Mouse (Mus musculus): ENCODE results near the gene Smc6. TPM values are rescaled to one million over a fixed set of nuclear protein-coding genes. Genes with fewer than 3 reads are reported as not detected.

Gene Smc6
- polyA plus RNA-seq, 1 experiment from 2014 or later = 111 TPM

DNA sequence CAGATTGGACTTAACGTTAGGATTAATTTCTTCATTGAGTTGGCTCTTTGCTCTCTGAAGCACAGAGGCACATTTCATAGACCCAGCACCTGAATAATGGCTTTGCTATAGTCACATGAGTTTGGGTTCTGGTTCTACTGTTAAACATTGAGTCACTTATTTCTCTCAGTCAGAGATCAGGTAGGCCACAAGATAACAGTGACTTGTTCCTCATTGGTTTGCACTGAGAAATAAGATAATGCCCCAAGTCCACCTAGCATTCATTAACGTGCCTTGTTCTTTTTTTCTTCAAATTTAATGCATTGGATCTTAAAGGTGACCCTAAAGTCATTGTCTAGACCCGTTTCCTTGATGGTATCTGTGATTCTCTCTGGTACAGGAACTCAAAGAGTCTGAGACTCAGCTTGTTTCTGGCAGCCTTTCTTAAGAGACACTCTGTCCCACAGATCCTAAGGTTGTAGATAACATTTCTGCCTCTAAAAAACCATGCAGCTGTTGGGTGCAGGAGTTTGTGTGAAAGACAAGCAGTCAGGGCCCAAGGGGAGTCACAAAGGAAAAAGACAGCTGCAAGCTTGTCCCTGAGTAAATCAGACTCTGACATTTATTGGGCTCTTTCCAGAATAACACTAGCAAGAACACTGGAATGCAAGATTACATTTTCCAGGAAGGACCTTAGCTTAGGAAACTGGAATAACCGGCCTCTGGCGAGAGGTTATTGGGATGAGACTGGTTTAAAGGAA is 39.0 kb upstream of the Smc6 start:
- Histone ChIP-seq H3K27ac (ENCODE audit: low read depth, low read length) (no peak overlapping the region), H3K4me3 (ENCODE audit: low read depth, low read length) (no peak overlapping the region), H3K4me2 (no peak overlapping the region), H3K4me1 (ENCODE audit: control insufficient read depth, insufficient read depth, low read length) (peaks cover 9% of the 10 kb centered on the region), H3K27me3 (ENCODE audit: control insufficient read depth, insufficient read depth, low read length) (no peaks in the 10 kb centered on the region), H3K36me3 (ENCODE audit: control insufficient read depth, insufficient read depth, low read length) (no peaks in the 10 kb centered on the region), H3K9ac (ENCODE audit: low read depth, low read length) (no peak overlapping the region), H3K9me3 (replicated peaks; ENCODE audit: control insufficient read depth, low read length) (no peaks in the 10 kb centered on the region)
- ATAC-seq (replicated peaks; ENCODE audit: insufficient number of reproducible peaks, low FRiP score, low TSS enrichment) = no peak
- WGBS (ENCODE audit: insufficient replicate concordance) = 65% methylated on average over 5 of the region's 5 CpGs

DNA sequence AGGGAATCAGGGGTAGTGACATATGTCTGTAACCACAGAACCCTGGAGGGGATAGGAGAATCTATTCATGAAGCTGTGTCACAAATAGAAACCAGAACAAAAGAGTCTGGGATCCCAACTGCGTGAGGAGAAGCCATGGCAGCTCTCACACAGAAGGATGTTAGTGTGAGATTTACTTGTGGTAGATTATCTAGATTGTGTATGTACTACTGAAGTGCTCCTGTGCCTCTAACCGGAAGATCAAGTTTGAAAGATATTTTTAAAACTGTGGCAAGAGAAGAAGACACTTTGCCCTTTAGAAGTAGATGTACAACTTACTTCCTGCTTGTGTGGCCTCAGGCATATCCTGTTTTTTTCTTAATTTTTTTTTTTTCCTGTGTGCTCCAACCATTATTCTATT is 35.4 kb upstream of the Smc6 start:
- H3K4me1 ChIP-seq (ENCODE audit: control insufficient read depth, insufficient read depth, low read length) = peaks cover 3% of the 10 kb centered on the region; the same call in 1 of the 2 replicates
- no peaks in the 10 kb centered on the region for H3K27me3 ChIP-seq (ENCODE audit: control insufficient read depth, insufficient read depth, low read length)
- WGBS (ENCODE audit: insufficient replicate concordance) = 64% methylated on average over 2 of the region's 2 CpGs
- no peak for ATAC-seq (replicated peaks; ENCODE audit: insufficient number of reproducible peaks, low FRiP score, low TSS enrichment)
- no peak overlapping the region for H3K4me2 ChIP-seq
- no peaks in the 10 kb centered on the region for H3K36me3 ChIP-seq (ENCODE audit: control insufficient read depth, insufficient read depth, low read length)
- H3K27ac ChIP-seq (ENCODE audit: low read depth, low read length) = no peak overlapping the region
- no peak overlapping the region for H3K9ac ChIP-seq (ENCODE audit: low read depth, low read length)
- H3K4me3 ChIP-seq (ENCODE audit: low read depth, low read length) = no peak overlapping the region
- H3K9me3 ChIP-seq (replicated peaks; ENCODE audit: control insufficient read depth, low read length) = no peaks in the 10 kb centered on the region

DNA sequence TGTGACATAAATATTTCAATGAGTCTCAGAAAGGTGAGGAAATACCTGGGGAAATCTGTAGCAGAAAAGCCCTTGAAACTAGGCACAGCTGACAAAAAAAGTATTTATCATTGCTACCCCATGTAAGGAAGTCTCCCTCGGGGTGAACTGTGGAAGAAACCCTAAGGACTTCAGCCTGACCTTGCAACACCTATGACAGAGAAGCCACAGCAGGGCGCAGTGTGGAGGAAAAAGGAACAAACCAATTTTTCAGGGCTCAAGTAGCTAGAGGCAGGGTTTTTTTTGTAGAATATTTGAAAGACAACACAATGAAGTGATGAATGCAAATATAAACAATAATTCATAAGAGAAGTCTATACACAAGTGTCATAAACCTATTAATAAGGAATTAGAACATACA is 29.7 kb upstream of the Smc6 start:
- H3K36me3 ChIP-seq (ENCODE audit: control insufficient read depth, insufficient read depth, low read length) = no peaks in the 10 kb centered on the region
- H3K4me3 ChIP-seq (ENCODE audit: low read depth, low read length) = no peak overlapping the region
- H3K9me3 ChIP-seq (replicated peaks; ENCODE audit: control insufficient read depth, low read length) = no peaks in the 10 kb centered on the region
- no peak overlapping the region for H3K4me2 ChIP-seq
- WGBS (ENCODE audit: insufficient replicate concordance) = 73% methylated on average over 2 of the region's 2 CpGs
- H3K9ac ChIP-seq (ENCODE audit: low read depth, low read length) = no peak overlapping the region
- no peak overlapping the region for H3K27ac ChIP-seq (ENCODE audit: low read depth, low read length)
- no peaks in the 10 kb centered on the region; the same call in 1 of the 2 replicates for H3K4me1 ChIP-seq (ENCODE audit: control insufficient read depth, insufficient read depth, low read length)
- no peak for ATAC-seq (replicated peaks; ENCODE audit: insufficient number of reproducible peaks, low FRiP score, low TSS enrichment)
- no peaks in the 10 kb centered on the region for H3K27me3 ChIP-seq (ENCODE audit: control insufficient read depth, insufficient read depth, low read length)

DNA sequence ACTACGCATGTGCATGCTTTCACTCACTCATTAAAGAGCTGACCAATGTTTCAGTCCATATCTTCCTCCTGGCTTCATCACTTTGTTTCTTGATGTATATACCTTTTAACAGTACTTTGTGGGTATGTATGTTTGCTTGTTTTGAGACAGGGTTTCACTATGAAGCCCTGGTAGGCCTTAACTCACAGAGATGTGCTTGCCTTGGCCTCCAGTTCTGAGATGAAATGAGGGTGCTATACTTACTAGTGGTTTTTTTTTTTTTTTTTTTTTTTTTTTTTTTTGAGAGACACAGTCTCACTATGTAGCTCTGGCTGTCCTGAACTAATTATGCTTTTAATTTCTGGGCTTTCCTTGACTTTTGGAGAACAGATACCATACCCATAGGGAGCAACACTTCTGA is 18.2 kb upstream of the Smc6 start:
- no peaks in the 10 kb centered on the region for H3K4me1 ChIP-seq (ENCODE audit: control insufficient read depth, insufficient read depth, low read length)
- ATAC-seq (replicated peaks; ENCODE audit: insufficient number of reproducible peaks, low FRiP score, low TSS enrichment) = no peak
- 95% methylated on average over 1 of the region's 1 CpGs for WGBS (ENCODE audit: insufficient replicate concordance)
- H3K36me3 ChIP-seq (ENCODE audit: control insufficient read depth, insufficient read depth, low read length) = peaks cover 10% of the 10 kb centered on the region
- H3K4me3 ChIP-seq (ENCODE audit: low read depth, low read length) = no peak overlapping the region
- no peak overlapping the region for H3K9ac ChIP-seq (ENCODE audit: low read depth, low read length)
- H3K27me3 ChIP-seq (ENCODE audit: control insufficient read depth, insufficient read depth, low read length) = no peaks in the 10 kb centered on the region
- H3K27ac ChIP-seq (ENCODE audit: low read depth, low read length) = no peak overlapping the region
- H3K9me3 ChIP-seq (replicated peaks; ENCODE audit: control insufficient read depth, low read length) = no peaks in the 10 kb centered on the region
- no peak overlapping the region for H3K4me2 ChIP-seq

DNA sequence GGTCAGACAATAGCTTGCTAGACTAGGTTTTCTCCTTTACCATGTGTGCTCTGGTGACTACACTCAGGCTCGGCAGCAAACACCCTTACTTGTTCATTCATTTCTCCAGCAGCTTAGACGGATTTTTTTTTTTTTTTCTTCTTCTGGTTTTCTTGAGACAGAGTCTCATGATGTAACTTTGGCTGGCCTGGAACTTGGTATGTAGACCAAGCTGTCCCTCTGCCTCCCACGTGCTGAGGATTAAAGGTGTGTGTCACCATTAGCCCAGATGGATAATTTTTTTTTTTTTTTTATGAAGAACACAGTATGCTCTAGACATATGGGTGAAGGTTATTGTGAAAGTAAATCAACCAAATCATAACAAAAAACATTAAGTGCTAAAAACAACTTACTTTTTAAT is 15.4 kb upstream of the Smc6 start:
- H3K36me3 ChIP-seq (ENCODE audit: control insufficient read depth, insufficient read depth, low read length) = peaks cover 8% of the 10 kb centered on the region
- no peak for ATAC-seq (replicated peaks; ENCODE audit: insufficient number of reproducible peaks, low FRiP score, low TSS enrichment)
- H3K9me3 ChIP-seq (replicated peaks; ENCODE audit: control insufficient read depth, low read length) = no peaks in the 10 kb centered on the region
- no peak overlapping the region for H3K4me3 ChIP-seq (ENCODE audit: low read depth, low read length)
- H3K9ac ChIP-seq (ENCODE audit: low read depth, low read length) = no peak overlapping the region
- no peaks in the 10 kb centered on the region for H3K27me3 ChIP-seq (ENCODE audit: control insufficient read depth, insufficient read depth, low read length)
- WGBS (ENCODE audit: insufficient replicate concordance) = 80% methylated on average over 3 of the region's 3 CpGs
- no peak overlapping the region for H3K4me2 ChIP-seq
- no peaks in the 10 kb centered on the region for H3K4me1 ChIP-seq (ENCODE audit: control insufficient read depth, insufficient read depth, low read length)
- no peak overlapping the region for H3K27ac ChIP-seq (ENCODE audit: low read depth, low read length)

DNA sequence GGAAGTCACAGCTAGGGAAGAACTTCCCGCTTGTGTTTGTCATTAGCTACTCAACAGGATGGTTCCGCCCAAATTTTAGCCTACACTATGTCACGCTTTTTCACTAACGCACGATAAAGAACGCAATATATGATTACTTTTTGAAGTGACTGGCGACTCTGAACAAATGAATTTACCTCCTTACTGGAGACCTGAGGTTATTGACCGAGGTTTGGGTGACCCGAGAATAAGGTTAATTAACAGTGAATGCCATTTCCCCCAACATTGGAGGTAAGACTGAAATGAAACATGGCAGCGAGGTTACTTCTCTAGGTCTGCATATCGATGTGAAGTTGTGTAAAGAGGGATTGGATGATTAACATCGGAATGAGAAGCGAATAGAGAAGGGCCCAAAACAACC is 791 bp upstream of the Smc6 start:
- 3% methylated on average over 13 of the region's 13 CpGs for WGBS (ENCODE audit: insufficient replicate concordance)
- Histone ChIP-seq H3K4me3 (ENCODE audit: low read depth, low read length) (peak overlapping the region; percentile 92), H3K9ac (ENCODE audit: low read depth, low read length) (peak overlapping the region; percentile 98), H3K4me2 (peak overlapping the region; percentile 83), H3K27me3 (ENCODE audit: control insufficient read depth, insufficient read depth, low read length) (no peaks in the 10 kb centered on the region), H3K9me3 (replicated peaks; ENCODE audit: control insufficient read depth, low read length) (no peaks in the 10 kb centered on the region), H3K4me1 (ENCODE audit: control insufficient read depth, insufficient read depth, low read length) (peaks cover 7% of the 10 kb centered on the region), H3K27ac (ENCODE audit: low read depth, low read length) (peak overlapping the region; percentile 94; the same call in 1 of the 2 replicates), H3K36me3 (ENCODE audit: control insufficient read depth, insufficient read depth, low read length) (no peaks in the 10 kb centered on the region)
- no peak for ATAC-seq (replicated peaks; ENCODE audit: insufficient number of reproducible peaks, low FRiP score, low TSS enrichment)

DNA sequence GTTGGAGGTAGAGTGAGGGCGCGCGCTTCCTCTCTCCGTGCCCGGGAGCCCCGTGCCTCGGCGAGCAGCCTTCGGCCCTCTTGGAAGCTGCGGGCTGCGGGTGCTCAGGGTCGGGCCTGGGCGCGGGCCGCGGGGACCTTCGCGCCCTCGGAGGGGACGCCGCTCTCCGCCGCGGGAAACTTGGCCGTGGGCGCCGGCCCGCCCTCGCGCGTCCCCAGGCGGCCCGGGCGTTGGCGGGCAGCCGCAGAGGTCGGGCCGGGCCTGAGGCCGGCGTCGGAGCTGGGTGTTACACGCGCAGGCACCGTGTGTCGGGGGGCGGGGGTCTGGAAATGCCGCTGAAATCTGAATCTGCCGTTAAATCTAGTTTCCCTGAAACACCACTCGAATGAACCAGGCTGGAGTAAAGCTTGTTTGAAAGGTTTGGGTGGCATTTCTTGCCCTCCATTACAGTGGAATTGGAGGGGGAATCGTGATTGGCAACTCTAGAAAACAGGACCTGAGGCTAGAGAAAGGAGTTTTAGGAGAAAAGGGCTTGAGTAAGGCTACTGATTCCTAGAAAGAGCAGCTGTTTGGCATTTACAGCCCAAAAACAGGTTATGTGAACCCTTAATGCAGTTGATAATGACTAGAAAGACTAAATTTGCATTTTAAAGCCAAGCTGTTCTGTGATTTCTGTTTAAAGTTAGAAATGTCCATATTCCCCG is 748 bp downstream of the Smc6 start:
- WGBS (ENCODE audit: insufficient replicate concordance) = under 1% methylated on average over 51 of the region's 51 CpGs
- H3K4me3 ChIP-seq (ENCODE audit: low read depth, low read length) = peak overlapping the region; percentile 92
- ATAC-seq (replicated peaks; ENCODE audit: insufficient number of reproducible peaks, low FRiP score, low TSS enrichment) = peak; percentile 53

DNA sequence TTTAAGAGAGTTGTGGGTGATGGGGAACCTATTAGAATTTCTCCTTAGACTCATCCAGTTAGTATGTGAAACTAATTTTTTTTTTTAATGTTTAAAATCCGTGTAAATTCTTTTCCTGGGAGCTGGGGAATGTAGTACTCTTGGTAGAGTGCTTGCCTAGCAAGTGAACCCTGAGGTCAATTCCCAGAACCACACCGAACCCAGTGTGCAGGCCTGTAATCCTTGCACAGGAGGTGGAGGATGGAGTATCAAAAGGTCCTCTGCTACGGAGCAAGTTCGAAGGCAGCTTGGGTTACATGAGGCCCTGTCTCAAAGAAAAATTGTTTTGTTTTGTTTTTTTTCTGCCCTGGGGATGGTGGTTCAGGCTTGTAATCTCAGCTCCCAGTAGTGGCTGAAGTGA is 1.3 kb downstream of the Smc6 start:
- no peak for ATAC-seq (replicated peaks; ENCODE audit: insufficient number of reproducible peaks, low FRiP score, low TSS enrichment)
- Histone ChIP-seq H3K4me3 (ENCODE audit: low read depth, low read length) (peak overlapping the region; percentile 92), H3K4me1 (ENCODE audit: control insufficient read depth, insufficient read depth, low read length) (peaks cover 7% of the 10 kb centered on the region), H3K4me2 (peak overlapping the region; percentile 83), H3K9ac (ENCODE audit: low read depth, low read length) (peak overlapping the region; percentile 98), H3K27ac (ENCODE audit: low read depth, low read length) (peak overlapping the region; percentile 94), H3K27me3 (ENCODE audit: control insufficient read depth, insufficient read depth, low read length) (no peaks in the 10 kb centered on the region), H3K36me3 (ENCODE audit: control insufficient read depth, insufficient read depth, low read length) (no peaks in the 10 kb centered on the region), H3K9me3 (replicated peaks; ENCODE audit: control insufficient read depth, low read length) (no peaks in the 10 kb centered on the region)
- 9% methylated on average over 4 of the region's 4 CpGs for WGBS (ENCODE audit: insufficient replicate concordance)

More for the DNA sequence above, 748 bp downstream of the Smc6 start:
- peak overlapping the region; percentile 98 for H3K9ac ChIP-seq (ENCODE audit: low read depth, low read length)
- H3K4me2 ChIP-seq = peak overlapping the region; percentile 83
- H3K9me3 ChIP-seq (replicated peaks; ENCODE audit: control insufficient read depth, low read length) = no peaks in the 10 kb centered on the region
- no peaks in the 10 kb centered on the region for H3K27me3 ChIP-seq (ENCODE audit: control insufficient read depth, insufficient read depth, low read length)
- H3K27ac ChIP-seq (ENCODE audit: low read depth, low read length) = peak overlapping the region; percentile 94
- peaks cover 7% of the 10 kb centered on the region for H3K4me1 ChIP-seq (ENCODE audit: control insufficient read depth, insufficient read depth, low read length)
- H3K36me3 ChIP-seq (ENCODE audit: control insufficient read depth, insufficient read depth, low read length) = no peaks in the 10 kb centered on the region
